Mouse (Mus musculus) thymus, adult 2 months (tissue): ENCODE data around the gene Krt79.

Experiments
- CTCF ChIP-seq: fragments of 200-500 bp; IDR thresholded peaks from 2 replicates; pipeline ENCODE4 v1.5.1; 2012; ENCODE audit warnings: mild to moderate bottlenecking, control low read depth, low read length, moderate library complexity, borderline replicate concordance; ENCODE audit not compliant: control insufficient read depth, poor library complexity, insufficient read depth; ENCODE audit errors: extremely low read depth
- POLR2A ChIP-seq: fragments of 200-500 bp; IDR thresholded peaks from 2 replicates; pipeline ENCODE4 v1.6.1; 2012; ENCODE audit warnings: mild to moderate bottlenecking, low read length, control low read depth, moderate library complexity; ENCODE audit not compliant: control insufficient read depth, poor library complexity, insufficient read depth; ENCODE audit errors: extremely low read depth

DNA sequence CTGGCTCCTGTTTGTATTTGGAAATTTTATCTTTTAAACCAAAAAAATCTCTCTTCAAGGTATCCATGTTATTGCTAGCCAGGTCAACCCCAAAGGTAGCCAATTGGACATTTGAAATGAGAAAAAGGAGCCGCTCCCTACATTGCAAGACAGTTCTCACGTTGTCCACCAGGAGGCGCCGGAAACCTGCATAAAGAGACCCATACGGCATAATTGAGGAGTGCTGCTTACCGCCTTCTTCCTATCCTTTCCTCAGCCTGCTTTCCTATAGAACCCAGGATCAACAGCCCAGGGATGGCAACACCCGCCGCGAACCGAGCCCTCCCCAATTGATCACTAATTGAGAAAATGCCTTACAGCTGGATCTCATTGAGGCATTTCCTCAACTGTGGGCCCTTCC lies 48.0 kb upstream of the Krt79 start:
- TF ChIP-seq CTCF = no peak
- TF ChIP-seq POLR2A = no peak
